Mouse (Mus musculus) midbrain, embryonic 14.5 days (tissue): ENCODE results near the gene Cxxc4. TPM values are rescaled to one million over a fixed set of nuclear protein-coding genes. Genes with fewer than 3 reads are reported as not detected.

Experiments
- ATAC-seq: fragments of 200-750 bp; cut with Nextera tagmentation; 2 replicates; pipeline ENCODE4 v1.8.0; 2017; ENCODE audit warnings: moderate number of reproducible peaks, moderate library complexity; ENCODE audit not compliant: low FRiP score, low TSS enrichment
- DNase-seq: peaks from one replicate; pipeline ENCODE4 v3.0.0-alpha.2; 2015
- H3K27ac ChIP-seq: fragments of 300-500 bp; sonication (generic); replicated peaks from 2 replicates; pipeline ENCODE4 v1.5.1; 2014; ENCODE audit warnings: mild to moderate bottlenecking, low read depth, low read length, moderate library complexity
- H3K27me3 ChIP-seq: fragments of 300-500 bp; sonication (generic); 2 replicates; pipeline ENCODE4 v1.6.1; 2014; ENCODE audit warnings: low read length, control low read depth, mixed read lengths; ENCODE audit not compliant: control insufficient read depth, insufficient read depth
- H3K36me3 ChIP-seq: fragments of 300-500 bp; sonication (generic); 2 replicates; pipeline ENCODE4 v1.6.1; 2014; ENCODE audit warnings: low read length, control low read depth; ENCODE audit not compliant: control insufficient read depth, insufficient read depth
- H3K4me1 ChIP-seq: fragments of 300-500 bp; sonication (generic); 2 replicates; pipeline ENCODE4 v1.6.1; 2014; ENCODE audit warnings: mild to moderate bottlenecking, antibody characterized with exemption, low read length, control low read depth; ENCODE audit not compliant: control insufficient read depth, insufficient read depth
- H3K4me2 ChIP-seq: fragments of 300-500 bp; sonication (generic); 2 replicates; pipeline ENCODE4 v1.6.1; 2014; ENCODE audit warnings: mild to moderate bottlenecking, low read length, moderate library complexity
- H3K4me3 ChIP-seq: fragments of 300-500 bp; sonication (generic); replicated peaks from 2 replicates; pipeline ENCODE4 v1.5.1; 2014; ENCODE audit warnings: low read depth, low read length
- H3K9ac ChIP-seq: fragments of 300-500 bp; sonication (generic); replicated peaks from 2 replicates; pipeline ENCODE4 v1.6.1; 2014; ENCODE audit warnings: mild to moderate bottlenecking, low read length, moderate library complexity
- H3K9me3 ChIP-seq: fragments of 300-500 bp; sonication (generic); 2 replicates; pipeline ENCODE4 v1.6.1; 2016; ENCODE audit warnings: low read length, control low read depth, mixed read lengths; ENCODE audit not compliant: control insufficient read depth
- WGBS: fragments of 180-500 bp; shearing (Covaris S2); extraction: QIAGEN DNeasy Blood & Tissue Kit; methylation state at CpG from one replicate; pipeline ENCODE4 v1.1.7; 2014; 5-methylcytosine and 5-hydroxymethylcytosine counted together
- microRNA counts: library from miRNA; unstranded; fragments of <30 nt; microRNA quantifications from one replicate; lab custom pipeline; 2016
- microRNA-seq: library from miRNA; unstranded; fragments of <30 nt; microRNA quantifications from one replicate; pipeline ENCODE4, GENCODE M21; 2016
- polyA plus RNA-seq: library from polyadenylated mRNA; unstranded; fragments of >200 nt; fragmentation: Nextera tagmentation; extraction: Ambion mirVana; gene quantifications from 2 replicates; pipeline ENCODE4 v1.2.1, GENCODE M21; 2014

The Cxxc4 gene
- polyA plus RNA-seq, 1 experiment from 2014 or later: 58.3 TPM

- H3K4me1 ChIP-seq: peaks cover 18% of the 10 kb centered on the region
- 18% methylated on average over 14 of the region's 14 CpGs for WGBS
- H3K27ac ChIP-seq: peak overlapping the region; percentile 76
- H3K9ac ChIP-seq: peak overlapping the region; percentile 21
- H3K4me3 ChIP-seq: peak overlapping the region; percentile 7
- H3K27me3 ChIP-seq: no peaks in the 10 kb centered on the region
- no peaks in the 10 kb centered on the region for H3K9me3 ChIP-seq
- no peaks in the 10 kb centered on the region for H3K36me3 ChIP-seq
- ATAC-seq: peak; percentile 69; the same call in 1 of the 2 replicates
- peak overlapping the region; percentile 52 for H3K4me2 ChIP-seq
- DNase-seq: peak; percentile 76
These were observed 45.5 kb downstream of the Cxxc4 start for GRCm38 (mm10) chr3:134281527-134282370.

GRCm38 (mm10) chr3:134295217-134295616 lies 58.9 kb downstream of the Cxxc4 start:
- Histone ChIP-seq H3K4me3 (no peak overlapping the region), H3K27ac (no peak overlapping the region), H3K36me3 (no peaks in the 10 kb centered on the region), H3K4me2 (no peak overlapping the region), H3K9ac (no peak overlapping the region), H3K4me1 (no peaks in the 10 kb centered on the region), H3K27me3 (no peaks in the 10 kb centered on the region), H3K9me3 (no peaks in the 10 kb centered on the region)
- ATAC-seq (no peak; the same call in 1 of the 2 replicates), DNase-seq (peak; percentile 47)
- WGBS: 25% methylated on average over 6 of the region's 6 CpGs

- whole genome bisulfite sequencing: 3% methylated on average over 21 of the region's 21 CpGs
These were observed 66.6 kb downstream of the Cxxc4 start for GRCm38 (mm10) chr3:134302681-134303491.

DNA sequence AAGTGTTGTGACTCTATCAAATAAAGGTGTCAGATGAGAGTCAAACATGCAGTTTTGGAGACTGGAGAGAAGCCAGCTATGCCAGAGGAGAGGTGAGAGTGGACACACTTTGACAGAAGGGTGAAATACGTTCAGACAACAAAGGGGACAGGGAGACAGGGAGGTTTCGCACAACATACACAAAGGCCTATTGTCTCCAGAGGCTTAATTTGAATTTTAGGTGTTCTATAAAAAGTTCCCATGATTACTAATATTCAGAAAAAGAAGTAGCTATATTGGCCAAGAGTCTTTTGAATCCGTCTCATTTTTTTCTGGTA lies 67.2 kb downstream of the Cxxc4 start:
- H3K36me3 ChIP-seq: no peaks in the 10 kb centered on the region
- H3K9ac ChIP-seq: peak overlapping the region; percentile 39
- no peaks in the 10 kb centered on the region for H3K9me3 ChIP-seq
- H3K27me3 ChIP-seq: no peaks in the 10 kb centered on the region
- peak overlapping the region; percentile 59 for H3K4me2 ChIP-seq
- H3K4me3 ChIP-seq: peak overlapping the region; percentile 29
- 6% methylated on average over 3 of the region's 3 CpGs for WGBS
- ATAC-seq (peak; percentile 47), DNase-seq (no peak)
- H3K27ac ChIP-seq: peak overlapping the region; percentile 79
- H3K4me1 ChIP-seq: peaks cover 65% of the 10 kb centered on the region

More at GRCm38 (mm10) chr3:134302681-134303491, 66.6 kb downstream of the Cxxc4 start:
- H3K9me3 ChIP-seq: no peaks in the 10 kb centered on the region
- peak overlapping the region; percentile 59 for H3K4me2 ChIP-seq
- H3K4me3 ChIP-seq: peak overlapping the region; percentile 29
- H3K27me3 ChIP-seq: no peaks in the 10 kb centered on the region
- peak overlapping the region; percentile 79 for H3K27ac ChIP-seq
- no peaks in the 10 kb centered on the region for H3K36me3 ChIP-seq
- peak overlapping the region; percentile 39 for H3K9ac ChIP-seq
- ATAC-seq: peak; percentile 87
- DNase-seq: peak; percentile 92
- peaks cover 62% of the 10 kb centered on the region for H3K4me1 ChIP-seq

DNA sequence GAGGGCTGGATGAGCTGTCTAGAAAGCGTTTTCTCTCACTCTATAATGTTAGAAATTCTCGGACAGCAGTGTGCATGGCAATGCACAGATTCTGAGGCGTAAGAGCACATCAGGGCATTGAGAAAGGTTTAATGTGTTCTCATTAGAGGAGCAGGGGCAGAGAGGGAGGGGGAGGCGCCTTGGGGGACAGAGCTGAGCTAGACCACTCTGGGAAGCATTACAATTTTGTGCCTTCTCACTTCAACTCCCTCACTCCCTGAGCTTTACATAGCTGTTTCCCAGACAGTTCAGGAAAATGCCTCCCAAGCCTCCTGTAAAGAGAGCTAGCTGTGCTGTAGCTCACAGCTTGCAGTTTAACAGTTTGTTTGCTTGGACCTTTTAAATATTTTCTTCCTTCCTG lies 70.2 kb downstream of the Cxxc4 start:
- 2% methylated on average over 4 of the region's 4 CpGs for WGBS
- no peak overlapping the region for H3K9ac ChIP-seq
- ATAC-seq (no peak), DNase-seq (peak; percentile 73)
- H3K27me3 ChIP-seq: no peaks in the 10 kb centered on the region
- peak overlapping the region; percentile 17; the same call in 1 of the 2 replicates for H3K4me2 ChIP-seq
- H3K4me1 ChIP-seq: peaks cover 60% of the 10 kb centered on the region
- peak overlapping the region; percentile 68 for H3K27ac ChIP-seq
- H3K4me3 ChIP-seq: no peak overlapping the region
- H3K9me3 ChIP-seq: no peaks in the 10 kb centered on the region
- H3K36me3 ChIP-seq: no peaks in the 10 kb centered on the region

DNA sequence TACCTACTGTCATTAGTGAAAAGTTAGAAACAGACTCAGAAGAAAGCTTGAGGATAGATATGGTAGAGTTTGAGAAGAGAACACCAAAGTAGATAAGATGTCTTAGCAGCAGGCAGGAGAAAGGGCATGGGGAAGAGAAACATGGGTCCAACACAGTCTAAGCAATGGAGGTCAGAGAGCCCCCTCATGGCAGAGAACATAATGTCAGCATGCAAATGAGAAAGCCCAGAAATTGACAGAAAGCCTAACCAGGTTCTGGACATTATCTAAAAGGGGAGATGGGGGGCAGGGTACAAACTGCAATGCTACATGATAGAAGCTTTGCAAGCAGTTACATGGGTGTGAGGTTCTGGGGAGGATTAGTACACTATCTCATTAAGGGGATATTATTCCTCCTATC lies 71.5 kb downstream of the Cxxc4 start:
- no peaks in the 10 kb centered on the region for H3K36me3 ChIP-seq
- no peak overlapping the region for H3K4me3 ChIP-seq
- no peaks in the 10 kb centered on the region for H3K27me3 ChIP-seq
- H3K4me1 ChIP-seq: peaks cover 49% of the 10 kb centered on the region
- no peaks in the 10 kb centered on the region for H3K9me3 ChIP-seq
- no peak overlapping the region for H3K9ac ChIP-seq
- DNase-seq (no peak), ATAC-seq (no peak)
- no peak overlapping the region for H3K27ac ChIP-seq
- H3K4me2 ChIP-seq: no peak overlapping the region

MicroRNAs within 50 kb of the gene (microRNA counts, 519-probe panel; counts per million panel counts)
- not detected for microRNA mmu-miR-1895 (lab: Ali Mortazavi, UCI)

Small RNAs within 50 kb of the gene (microRNA-seq; reads per million reads assigned to microRNA genes)
- not detected for gene Mir1895
